Mouse (Mus musculus): ENCODE data around the gene Gm42674. TPM values are rescaled to one million over a fixed set of nuclear protein-coding genes. Genes with fewer than 3 reads are reported as not detected.

Gene Gm42674
- polyA plus RNA-seq, 1 experiment from 2014 or later = not detected

DNA sequence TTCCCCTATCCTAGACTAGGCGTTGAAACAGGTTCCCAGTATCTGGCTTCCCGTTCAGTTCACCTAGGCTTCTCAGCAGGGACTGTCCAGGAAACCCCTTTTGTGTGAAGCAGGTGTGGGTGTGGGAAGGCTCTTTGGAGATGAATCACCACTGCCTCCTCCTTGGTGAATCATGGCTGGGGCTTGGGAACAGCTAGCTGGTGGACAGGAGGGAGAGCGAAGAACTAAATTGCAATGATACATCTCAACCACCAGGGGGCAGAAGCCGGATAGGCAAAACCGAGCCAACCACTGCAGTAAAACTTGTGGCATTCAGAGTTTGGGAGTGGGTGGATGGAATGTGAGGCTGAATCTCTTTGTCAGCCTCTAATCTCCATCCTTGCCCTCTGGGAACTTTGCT lies 16.1 kb upstream of the Gm42674 start:
- no peak overlapping the region for H3K4me2 ChIP-seq
- 39% methylated on average over 5 of the region's 5 CpGs for WGBS
- H3K27me3 ChIP-seq (replicated peaks) = no peaks in the 10 kb centered on the region
- H3K9me3 ChIP-seq (replicated peaks) = no peaks in the 10 kb centered on the region
- peak; percentile 17; the same call in 1 of the 2 replicates for ATAC-seq (ENCODE audit: low FRiP score)
- H3K4me3 ChIP-seq (replicated peaks) = no peak overlapping the region
- no peak overlapping the region for H3K27ac ChIP-seq (replicated peaks)
- H3K36me3 ChIP-seq = no peaks in the 10 kb centered on the region
- H3K4me1 ChIP-seq = no peaks in the 10 kb centered on the region
- H3K9ac ChIP-seq (replicated peaks) = no peak overlapping the region

DNA sequence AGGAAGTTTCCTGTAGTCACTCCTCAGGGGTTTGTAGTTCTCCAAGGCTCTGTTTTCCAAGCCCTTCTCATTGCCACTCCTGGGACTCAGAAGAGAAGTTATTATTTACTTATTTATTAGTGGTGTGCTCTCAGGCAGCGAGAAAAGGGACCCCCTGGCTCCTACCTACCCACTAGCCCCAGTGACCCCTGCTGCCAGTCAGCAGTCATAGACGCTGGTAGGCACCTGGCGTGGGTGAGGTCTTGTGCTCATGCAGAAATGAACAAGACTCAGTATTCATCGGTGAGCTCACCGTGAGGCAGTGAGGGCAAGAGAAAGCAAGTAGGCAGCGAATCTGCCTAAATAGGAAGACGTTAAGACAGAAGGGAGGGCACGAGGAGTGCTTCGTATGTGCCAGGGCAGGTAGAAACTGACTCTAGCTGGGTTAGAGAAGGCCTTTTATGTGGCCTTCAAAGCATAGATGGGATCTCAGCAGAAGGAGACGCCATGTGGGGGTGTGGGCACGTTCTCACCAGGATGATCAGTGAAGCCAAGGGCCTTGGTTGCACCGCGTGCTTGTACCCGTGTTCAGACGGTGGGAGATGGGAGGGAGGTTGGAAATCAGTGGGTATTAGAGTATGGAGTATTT lies 15.6 kb upstream of the Gm42674 start:
- no peak overlapping the region for H3K9ac ChIP-seq (replicated peaks)
- no peak overlapping the region for H3K4me2 ChIP-seq
- WGBS = 87% methylated on average over 15 of the region's 15 CpGs

DNA sequence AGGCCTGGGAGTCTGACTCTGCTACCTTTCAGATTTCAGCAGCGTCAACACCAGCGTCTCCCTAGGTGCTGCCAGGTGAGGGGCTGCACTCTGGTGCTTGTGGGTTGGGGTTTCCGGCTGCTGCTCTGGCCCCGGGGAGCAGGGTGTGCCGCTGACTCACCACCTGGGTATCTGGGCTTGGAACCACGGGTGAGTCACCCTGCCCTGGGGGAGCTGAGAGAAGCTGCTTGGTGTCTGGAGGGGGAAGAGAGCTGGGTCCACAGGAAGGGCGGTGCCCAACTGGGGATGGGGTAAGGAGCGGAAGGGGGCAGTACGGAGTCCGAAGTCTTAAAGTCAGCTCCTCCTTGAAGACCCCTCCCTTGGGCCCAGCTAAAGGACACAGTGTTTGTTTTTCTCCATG lies 14.8 kb upstream of the Gm42674 start:
- Histone ChIP-seq H3K27me3 (replicated peaks) (no peaks in the 10 kb centered on the region), H3K27ac (replicated peaks) (no peak overlapping the region), H3K4me1 (no peaks in the 10 kb centered on the region), H3K9ac (replicated peaks) (no peak overlapping the region), H3K4me2 (no peak overlapping the region), H3K4me3 (replicated peaks) (no peak overlapping the region), H3K9me3 (replicated peaks) (no peaks in the 10 kb centered on the region), H3K36me3 (no peaks in the 10 kb centered on the region)
- ATAC-seq (ENCODE audit: low FRiP score) = no peak
- whole genome bisulfite sequencing = 79% methylated on average over 10 of the region's 10 CpGs

More for the DNA sequence above, 15.6 kb upstream of the Gm42674 start:
- H3K4me1 ChIP-seq = no peaks in the 10 kb centered on the region
- no peaks in the 10 kb centered on the region for H3K9me3 ChIP-seq (replicated peaks)
- H3K27ac ChIP-seq (replicated peaks) = no peak overlapping the region
- H3K27me3 ChIP-seq (replicated peaks) = no peaks in the 10 kb centered on the region
- no peak overlapping the region for H3K4me3 ChIP-seq (replicated peaks)
- ATAC-seq (ENCODE audit: low FRiP score) = no peak; the same call in 1 of the 2 replicates
- H3K36me3 ChIP-seq = no peaks in the 10 kb centered on the region

DNA sequence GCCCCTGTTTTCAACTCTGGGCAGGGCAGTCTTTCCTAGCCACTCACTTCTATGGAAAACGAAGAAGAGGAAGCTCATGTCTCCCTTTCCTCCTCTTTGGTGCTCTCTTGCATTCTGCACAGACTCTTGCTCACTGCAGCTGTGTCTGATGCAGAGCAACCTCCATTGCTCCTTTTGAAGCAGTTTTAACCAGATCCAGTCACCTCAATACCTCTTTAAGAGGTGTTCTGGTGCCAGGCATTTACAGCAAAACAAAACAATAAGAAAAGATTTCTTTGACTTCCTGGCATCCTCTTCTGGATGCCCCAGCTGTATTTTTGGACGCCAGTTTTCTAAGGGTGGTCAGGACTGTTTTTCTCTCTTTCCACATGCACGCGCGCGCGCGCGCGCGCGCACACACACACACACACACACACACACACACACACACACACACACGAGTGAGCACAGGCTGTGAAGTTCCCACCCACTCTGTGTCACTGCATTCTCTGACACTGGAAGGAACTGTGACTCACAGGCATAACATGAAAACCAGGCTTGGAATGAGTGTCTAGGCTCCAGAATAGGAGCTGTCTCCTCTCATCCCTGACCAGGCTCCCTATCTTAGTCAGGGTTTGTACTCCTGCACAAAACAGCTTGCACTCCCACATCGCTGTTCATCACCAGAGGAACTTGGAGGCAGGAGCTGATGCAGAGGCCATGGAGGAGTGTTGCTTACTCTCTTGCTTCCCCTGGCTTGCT lies 14.2 kb upstream of the Gm42674 start:
- no peak for ATAC-seq (ENCODE audit: low FRiP score)
- no peaks in the 10 kb centered on the region for H3K36me3 ChIP-seq
- WGBS = 92% methylated on average over 14 of the region's 14 CpGs

DNA sequence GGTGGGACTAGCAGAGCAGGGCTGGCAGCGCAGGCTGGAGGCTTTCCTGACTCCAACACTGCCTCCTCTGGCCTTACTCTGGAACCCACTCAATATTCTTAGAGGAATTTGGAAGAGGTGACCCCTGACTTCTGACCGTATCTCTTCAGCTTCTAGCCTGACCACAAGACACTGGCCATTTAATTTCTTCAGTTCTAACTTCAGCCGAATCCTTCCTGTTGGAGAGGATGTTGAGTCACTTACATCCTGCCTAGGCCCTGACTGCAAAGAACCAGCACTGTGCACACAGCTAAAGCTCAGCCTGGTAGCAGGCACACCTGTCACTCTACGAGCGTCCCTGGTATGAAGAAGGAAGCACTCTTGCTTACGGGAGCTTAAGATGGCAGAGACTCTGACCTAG lies 12.3 kb upstream of the Gm42674 start:
- Histone ChIP-seq H3K9ac (replicated peaks) (no peak overlapping the region), H3K4me1 (no peaks in the 10 kb centered on the region), H3K4me2 (no peak overlapping the region), H3K27me3 (replicated peaks) (no peaks in the 10 kb centered on the region), H3K27ac (replicated peaks) (no peak overlapping the region), H3K36me3 (no peaks in the 10 kb centered on the region), H3K9me3 (replicated peaks) (no peaks in the 10 kb centered on the region), H3K4me3 (replicated peaks) (no peak overlapping the region)
- no peak for ATAC-seq (ENCODE audit: low FRiP score)
- 87% methylated on average over 6 of the region's 6 CpGs for WGBS

More for the DNA sequence above, 14.2 kb upstream of the Gm42674 start:
- H3K4me3 ChIP-seq (replicated peaks) = no peak overlapping the region
- no peaks in the 10 kb centered on the region for H3K9me3 ChIP-seq (replicated peaks)
- H3K4me1 ChIP-seq = no peaks in the 10 kb centered on the region
- H3K27me3 ChIP-seq (replicated peaks) = no peaks in the 10 kb centered on the region
- no peak overlapping the region for H3K4me2 ChIP-seq
- H3K9ac ChIP-seq (replicated peaks) = no peak overlapping the region
- H3K27ac ChIP-seq (replicated peaks) = no peak overlapping the region

DNA sequence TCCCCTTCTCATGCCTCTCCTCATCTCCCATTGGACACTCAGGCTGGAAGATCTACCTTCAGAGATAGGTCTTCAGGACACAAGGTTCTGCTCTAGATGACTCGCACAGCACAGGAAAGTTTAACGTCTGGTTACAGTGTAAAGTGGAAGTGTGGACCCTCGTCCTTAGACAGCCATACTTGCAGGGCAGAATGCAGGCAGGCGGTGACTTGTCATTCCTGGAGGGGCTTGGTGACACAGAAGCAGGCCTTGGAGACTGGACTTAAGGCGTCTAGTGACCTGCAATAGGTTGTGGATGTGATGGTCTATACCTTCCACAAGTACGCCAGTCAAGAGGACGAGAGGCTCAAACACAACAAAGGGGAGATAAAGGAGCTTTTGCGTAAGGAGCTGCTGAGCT lies 11.8 kb upstream of the Gm42674 start, which contains the start of gene S100a2:
TSS of gene S100a2 (plus strand) at position 301 of the 400 bp plus-strand sequence.
- Histone ChIP-seq H3K4me3 (replicated peaks) (no peak within 1 kb of the TSS), H3K4me1 (no peaks in the 10 kb centered on the region), H3K9me3 (replicated peaks) (no peaks in the 10 kb centered on the region), H3K4me2 (no peak within 1 kb of the TSS), H3K9ac (replicated peaks) (no peak within 1 kb of the TSS), H3K36me3 (no peaks in the 10 kb centered on the region), H3K27ac (replicated peaks) (no peak within 1 kb of the TSS), H3K27me3 (replicated peaks) (no peaks in the 10 kb centered on the region)
- WGBS = 85% methylated on average over 8 of the region's 8 CpGs
- ATAC-seq (ENCODE audit: low FRiP score) = no peak

DNA sequence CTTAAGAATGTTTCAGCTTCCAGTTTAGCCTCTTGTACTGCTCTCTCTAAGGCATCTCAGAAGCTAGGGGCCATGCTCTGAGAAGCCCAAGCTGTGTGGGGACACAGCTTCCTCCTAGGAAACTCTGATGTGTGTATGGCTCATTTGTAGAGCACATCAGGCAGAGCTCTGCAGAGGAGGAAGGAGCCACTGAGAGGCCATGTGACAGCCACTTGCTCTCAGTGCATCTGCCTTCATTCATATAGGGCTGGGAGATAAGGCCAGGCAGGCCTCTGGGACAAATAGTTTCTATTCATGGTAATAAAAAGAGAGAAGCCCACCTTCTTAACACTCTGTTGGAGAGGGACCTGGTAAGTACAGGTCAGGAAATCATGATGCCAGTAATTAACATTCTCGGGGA lies 7.2 kb upstream of the Gm42674 start:
- Histone ChIP-seq H3K27ac (replicated peaks) (no peak overlapping the region), H3K9me3 (replicated peaks) (no peaks in the 10 kb centered on the region), H3K4me1 (no peaks in the 10 kb centered on the region), H3K36me3 (no peaks in the 10 kb centered on the region), H3K27me3 (replicated peaks) (no peaks in the 10 kb centered on the region), H3K4me3 (replicated peaks) (no peak overlapping the region), H3K4me2 (no peak overlapping the region), H3K9ac (replicated peaks) (no peak overlapping the region)
- ATAC-seq (ENCODE audit: low FRiP score) = no peak
- 82% methylated on average over 1 of the region's 1 CpGs for WGBS

DNA sequence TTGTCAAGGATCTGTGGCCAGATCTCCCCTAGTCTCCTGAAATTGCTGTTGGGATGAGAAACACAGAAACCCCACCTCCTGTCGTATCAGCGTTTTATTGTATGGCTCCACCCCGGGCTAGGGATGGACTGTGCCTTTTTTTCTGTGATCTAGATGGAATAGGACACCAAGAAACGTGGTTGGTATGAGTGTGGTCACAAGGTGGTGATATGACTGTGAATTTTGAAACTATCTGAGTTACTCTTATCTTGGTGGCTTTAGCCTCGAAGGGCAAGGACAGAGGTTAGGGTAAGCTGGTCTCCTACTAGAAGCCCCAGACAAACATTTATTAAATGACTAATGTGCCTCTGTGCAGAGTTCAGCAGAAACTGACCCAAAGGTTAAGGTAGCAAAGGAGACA lies 6.1 kb upstream of the Gm42674 start:
- H3K27me3 ChIP-seq (replicated peaks) = no peaks in the 10 kb centered on the region
- H3K27ac ChIP-seq (replicated peaks) = no peak overlapping the region
- no peak overlapping the region for H3K4me2 ChIP-seq
- 75% methylated on average over 5 of the region's 5 CpGs for WGBS
- no peak for ATAC-seq (ENCODE audit: low FRiP score)
- no peaks in the 10 kb centered on the region for H3K9me3 ChIP-seq (replicated peaks)
- H3K36me3 ChIP-seq = no peaks in the 10 kb centered on the region
- no peaks in the 10 kb centered on the region for H3K4me1 ChIP-seq
- H3K4me3 ChIP-seq (replicated peaks) = no peak overlapping the region
- no peak overlapping the region for H3K9ac ChIP-seq (replicated peaks)

DNA sequence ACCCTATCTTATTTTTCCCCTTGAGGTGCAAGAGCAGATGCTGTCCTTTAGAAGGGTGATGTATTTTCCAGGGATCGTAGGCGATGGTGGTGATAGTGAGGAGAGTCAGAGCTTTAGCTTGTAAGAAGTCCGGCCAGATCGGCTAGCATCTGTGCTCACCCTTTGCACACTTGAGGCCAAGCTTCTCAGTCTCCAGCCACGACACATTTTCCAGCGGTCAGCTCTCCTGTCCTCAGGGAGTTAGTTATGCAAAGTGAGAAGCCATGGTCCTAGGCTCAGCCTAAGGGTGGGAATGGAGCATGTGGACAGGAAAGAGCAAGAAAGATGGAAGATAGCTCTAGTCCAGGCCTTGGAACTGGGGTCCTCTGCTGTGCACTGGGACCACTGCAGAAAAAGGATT lies 4.9 kb upstream of the Gm42674 start:
- H3K27ac ChIP-seq (replicated peaks) = no peak overlapping the region
- H3K9me3 ChIP-seq (replicated peaks) = no peaks in the 10 kb centered on the region
- no peak overlapping the region for H3K4me3 ChIP-seq (replicated peaks)
- no peak for ATAC-seq (ENCODE audit: low FRiP score)
- 94% methylated on average over 6 of the region's 6 CpGs for WGBS
- H3K9ac ChIP-seq (replicated peaks) = no peak overlapping the region
- H3K4me1 ChIP-seq = no peaks in the 10 kb centered on the region
- no peaks in the 10 kb centered on the region for H3K36me3 ChIP-seq
- H3K27me3 ChIP-seq (replicated peaks) = no peaks in the 10 kb centered on the region
- no peak overlapping the region for H3K4me2 ChIP-seq

DNA sequence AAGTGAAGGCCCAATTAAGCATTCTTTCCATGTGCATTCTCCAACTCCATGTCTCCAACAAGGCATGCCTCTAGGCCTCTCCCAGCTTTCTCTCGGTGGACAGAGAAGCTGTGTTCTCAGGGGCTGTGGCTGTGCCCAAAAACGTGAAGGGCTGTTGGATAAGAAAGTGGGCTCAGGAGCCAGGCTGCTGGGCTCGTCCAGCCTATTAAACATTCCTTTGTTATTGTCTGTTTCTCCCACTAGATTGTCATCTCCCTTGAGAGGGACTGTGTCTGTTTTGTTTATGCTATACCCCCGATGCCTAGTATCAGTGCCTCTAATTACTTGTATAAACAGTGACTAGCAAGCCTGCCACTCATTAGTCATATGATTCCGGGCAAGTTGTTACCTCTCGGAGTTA lies 4.0 kb upstream of the Gm42674 start:
- ATAC-seq (ENCODE audit: low FRiP score) = no peak

DNA sequence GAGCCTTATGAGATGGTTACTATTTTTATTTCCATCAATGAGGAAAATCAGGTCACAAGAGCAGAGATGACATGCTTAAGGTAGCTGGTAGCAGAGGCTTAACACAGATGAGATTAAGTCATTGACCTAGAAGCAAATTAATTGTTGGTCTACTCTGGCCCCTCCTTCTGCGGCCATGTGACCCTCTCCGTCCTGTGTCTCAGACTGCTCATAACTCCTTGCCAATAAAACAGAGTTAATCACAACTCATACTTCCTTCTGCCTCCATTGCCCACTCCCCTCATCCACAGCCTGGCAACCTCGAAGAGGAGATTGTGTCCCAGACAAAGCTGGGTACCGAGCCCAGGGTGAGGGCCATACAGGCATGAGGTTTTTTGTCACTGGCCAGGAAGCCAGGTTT lies 3.5 kb upstream of the Gm42674 start:
- Histone ChIP-seq H3K4me1 (no peaks in the 10 kb centered on the region), H3K27me3 (replicated peaks) (no peaks in the 10 kb centered on the region), H3K36me3 (no peaks in the 10 kb centered on the region), H3K9me3 (replicated peaks) (no peaks in the 10 kb centered on the region), H3K27ac (replicated peaks) (no peak overlapping the region), H3K9ac (replicated peaks) (no peak overlapping the region), H3K4me3 (replicated peaks) (no peak overlapping the region), H3K4me2 (no peak overlapping the region)
- no peak for ATAC-seq (ENCODE audit: low FRiP score)
- WGBS = 83% methylated on average over 4 of the region's 4 CpGs

More for the DNA sequence above, 4.0 kb upstream of the Gm42674 start:
- Histone ChIP-seq H3K27me3 (replicated peaks) (no peaks in the 10 kb centered on the region), H3K4me2 (no peak overlapping the region), H3K4me3 (replicated peaks) (no peak overlapping the region), H3K9me3 (replicated peaks) (no peaks in the 10 kb centered on the region), H3K27ac (replicated peaks) (no peak overlapping the region), H3K4me1 (no peaks in the 10 kb centered on the region), H3K9ac (replicated peaks) (no peak overlapping the region), H3K36me3 (no peaks in the 10 kb centered on the region)
- 60% methylated on average over 6 of the region's 6 CpGs for WGBS

DNA sequence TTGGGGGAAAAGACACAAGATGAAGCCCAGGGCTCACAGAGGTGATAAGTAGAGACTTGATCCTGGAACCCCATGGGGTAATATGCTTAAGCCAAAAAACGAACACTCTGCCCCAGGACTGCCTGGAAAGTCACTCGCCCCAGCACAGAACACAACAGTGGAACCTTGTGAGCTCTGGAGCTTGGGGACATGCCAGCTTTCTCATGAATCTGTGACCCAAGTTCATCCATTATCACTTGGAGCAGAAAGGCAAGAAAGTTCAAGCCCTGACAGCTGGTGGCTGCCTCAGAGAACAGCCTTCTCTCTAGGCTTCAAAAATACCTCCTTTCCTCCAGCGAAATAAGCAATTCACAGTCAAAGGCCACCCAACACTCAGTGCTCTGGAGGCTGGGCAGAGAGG lies 2.3 kb upstream of the Gm42674 start:
- Histone ChIP-seq H3K27ac (replicated peaks) (no peak overlapping the region), H3K9ac (replicated peaks) (no peak overlapping the region), H3K27me3 (replicated peaks) (no peaks in the 10 kb centered on the region), H3K36me3 (no peaks in the 10 kb centered on the region), H3K9me3 (replicated peaks) (no peaks in the 10 kb centered on the region), H3K4me1 (peaks cover 2% of the 10 kb centered on the region; the same call in 1 of the 2 replicates), H3K4me3 (replicated peaks) (no peak overlapping the region), H3K4me2 (no peak overlapping the region)
- no peak for ATAC-seq (ENCODE audit: low FRiP score)
- 85% methylated on average over 3 of the region's 3 CpGs for WGBS

Data from neural tube, embryonic 15.5 days (tissue).